Mouse (Mus musculus): ENCODE results near the gene Pkp3. TPM values are rescaled to one million over a fixed set of nuclear protein-coding genes. Genes with fewer than 3 reads are reported as not detected.

Pkp3 gene
- total RNA-seq, 4 experiments from 2014 or later, result 0.19 to 0.35 (median 0.27) TPM

DNA sequence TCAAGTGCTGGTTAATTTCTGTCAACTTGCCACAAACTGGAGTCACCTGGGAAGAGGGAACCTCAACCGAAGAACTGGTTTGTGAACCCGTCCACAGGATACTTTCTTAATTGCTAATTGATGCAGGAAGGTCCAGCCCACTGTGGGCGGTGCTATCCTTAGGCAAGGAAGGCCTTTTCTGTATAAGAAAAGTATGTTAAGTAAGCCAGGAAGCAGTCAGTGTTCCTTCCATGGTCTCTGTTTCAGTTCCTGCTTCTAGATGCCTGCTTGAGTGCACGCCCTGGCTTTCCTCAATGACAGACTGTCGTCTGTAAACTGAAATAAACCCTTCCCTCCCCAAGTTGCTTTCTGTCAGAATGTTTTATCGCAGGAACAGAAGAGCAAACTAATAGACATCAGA, 21.0 kb upstream of the Pkp3 start:
- DNase-seq (ENCODE audit: low spot score), result no peak

DNA sequence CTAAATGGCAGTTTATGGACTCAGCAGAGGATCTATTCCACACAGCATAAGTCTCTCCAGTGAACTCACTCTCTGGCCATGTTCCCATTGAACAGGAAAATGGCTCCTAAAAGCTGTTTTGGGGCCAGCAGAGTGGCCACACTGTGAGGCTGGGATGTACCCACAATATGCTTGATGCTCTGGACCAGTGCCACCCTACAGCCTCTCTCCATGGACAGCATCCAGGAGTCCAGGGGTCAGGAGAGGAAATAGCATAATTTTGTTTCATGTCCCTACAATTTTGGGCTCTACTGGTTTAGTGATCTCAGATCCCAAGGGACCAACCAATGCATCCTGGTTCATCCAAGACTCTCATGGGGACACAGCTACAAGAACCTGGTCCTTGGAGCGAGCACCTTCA, 20.5 kb upstream of the Pkp3 start:
- no peak for DNase-seq (ENCODE audit: low spot score)

DNA sequence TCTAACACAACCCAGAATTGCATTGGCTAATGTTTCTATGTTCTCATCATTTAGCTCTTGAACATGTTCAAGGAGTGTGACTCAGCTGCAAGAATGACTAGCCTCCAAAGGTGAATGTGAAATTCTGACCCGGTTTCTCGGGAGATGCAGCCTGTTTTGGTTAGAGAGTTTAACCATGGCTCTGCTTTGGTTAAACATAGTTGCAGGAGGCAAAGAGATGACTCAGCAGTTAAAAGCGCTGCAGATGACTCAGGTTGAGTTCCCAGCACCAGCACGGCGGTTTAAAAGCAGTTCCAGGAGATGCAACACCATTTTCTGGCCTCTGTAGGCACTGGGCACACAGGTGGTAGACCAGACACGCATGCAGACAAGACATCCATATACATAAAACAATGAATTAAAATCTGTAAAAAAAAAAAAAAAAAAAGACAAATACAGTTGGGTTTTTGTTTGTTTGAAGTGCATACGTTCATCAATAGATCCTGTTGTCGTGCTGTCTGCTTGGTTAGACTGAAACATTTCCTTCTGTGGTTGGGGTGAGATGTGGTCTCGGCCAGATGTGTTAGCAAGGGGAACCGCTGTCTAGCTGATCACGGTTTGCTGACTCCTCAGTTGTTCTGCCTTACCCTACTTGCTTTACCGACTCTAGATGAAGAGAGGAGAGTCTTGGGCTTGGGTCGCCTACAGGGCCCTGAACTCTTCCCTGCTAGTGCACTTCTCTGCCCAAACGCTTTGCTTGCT, 19.2 kb upstream of the Pkp3 start:
- no peak for DNase-seq (ENCODE audit: low spot score)

DNA sequence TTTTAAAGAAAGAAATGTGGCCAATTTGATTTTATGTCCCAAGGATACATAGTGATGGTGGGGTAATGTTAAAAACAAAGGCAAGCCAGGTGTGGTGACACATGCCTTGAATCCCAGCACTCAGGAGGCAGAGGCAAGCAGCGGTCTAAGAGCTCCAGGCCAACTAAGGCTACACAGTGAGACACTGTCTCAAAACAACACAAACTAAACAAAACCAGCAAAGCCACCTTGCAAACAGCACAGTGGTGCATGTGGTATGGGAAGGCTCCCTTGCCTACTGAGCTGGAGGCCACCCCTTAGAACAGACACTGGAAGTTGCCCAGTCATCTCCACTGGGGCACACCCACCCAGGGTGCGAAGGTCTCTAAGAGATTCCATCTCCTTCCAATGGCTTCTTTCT, 18.1 kb upstream of the Pkp3 start:
- DNase-seq (ENCODE audit: low spot score), result no peak

GRCm38 (mm10) chr7:141060426-141061242, 17.4 kb upstream of the Pkp3 start, which contains the start of gene B4galnt4:
TSS of gene B4galnt4 (plus strand) at chr7:141061104.
- peak; percentile 23 for DNase-seq (ENCODE audit: low spot score)

DNA sequence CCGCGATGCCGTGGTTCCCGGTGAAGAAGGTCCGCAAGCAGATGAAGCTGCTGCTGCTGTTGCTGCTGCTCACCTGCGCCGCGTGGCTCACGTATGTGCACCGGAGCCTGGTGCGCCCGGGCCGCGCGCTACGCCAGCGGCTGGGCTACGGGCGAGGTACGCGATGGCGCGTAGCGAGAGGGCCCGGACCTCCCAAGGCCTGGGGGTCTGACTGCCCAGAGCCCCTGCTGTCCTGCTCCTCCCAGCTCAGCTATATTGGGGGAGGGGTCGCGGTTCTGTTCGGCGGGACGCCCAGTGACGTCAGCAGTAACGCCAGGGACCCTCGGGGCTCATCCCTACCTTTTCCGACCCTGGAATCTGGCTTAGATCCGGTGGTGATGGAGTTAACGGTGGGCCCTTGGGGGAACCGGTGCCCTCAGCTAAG, 16.7 kb upstream of the Pkp3 start:
- DNase-seq (ENCODE audit: low spot score), result no peak

DNA sequence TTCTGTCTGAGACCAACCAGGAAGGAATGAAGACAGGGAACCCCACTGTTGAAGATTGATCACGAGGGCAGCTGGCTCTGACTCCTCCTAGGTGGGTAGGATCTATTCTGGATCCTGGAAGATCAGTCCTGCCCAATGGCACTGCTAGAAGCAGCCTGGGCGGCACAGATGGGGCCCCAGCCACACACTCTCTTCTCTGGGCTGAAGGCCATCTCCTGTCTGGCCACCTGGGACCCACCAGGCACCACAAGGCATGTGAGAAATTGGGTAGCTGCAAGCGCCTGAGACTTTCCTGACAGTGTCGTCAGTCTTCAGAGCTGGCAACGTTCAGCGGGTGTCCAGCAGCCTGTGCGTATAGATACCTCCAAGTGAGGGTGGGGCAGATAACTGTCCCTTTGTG, 15.5 kb upstream of the Pkp3 start:
- DNase-seq (ENCODE audit: low spot score), result no peak

- DNase-seq (ENCODE audit: low spot score), result no peak
Measured at GRCm38 (mm10) chr7:141063353-141063752, 14.7 kb upstream of the Pkp3 start.

GRCm38 (mm10) chr7:141064175-141064574, 13.8 kb upstream of the Pkp3 start:
- no peak for DNase-seq (ENCODE audit: low spot score)

- DNase-seq (ENCODE audit: low spot score), result no peak
Measured at GRCm38 (mm10) chr7:141064576-141064975, 13.4 kb upstream of the Pkp3 start.

GRCm38 (mm10) chr7:141068351-141068750, 9.7 kb upstream of the Pkp3 start:
- no peak for DNase-seq (ENCODE audit: low spot score)

DNA sequence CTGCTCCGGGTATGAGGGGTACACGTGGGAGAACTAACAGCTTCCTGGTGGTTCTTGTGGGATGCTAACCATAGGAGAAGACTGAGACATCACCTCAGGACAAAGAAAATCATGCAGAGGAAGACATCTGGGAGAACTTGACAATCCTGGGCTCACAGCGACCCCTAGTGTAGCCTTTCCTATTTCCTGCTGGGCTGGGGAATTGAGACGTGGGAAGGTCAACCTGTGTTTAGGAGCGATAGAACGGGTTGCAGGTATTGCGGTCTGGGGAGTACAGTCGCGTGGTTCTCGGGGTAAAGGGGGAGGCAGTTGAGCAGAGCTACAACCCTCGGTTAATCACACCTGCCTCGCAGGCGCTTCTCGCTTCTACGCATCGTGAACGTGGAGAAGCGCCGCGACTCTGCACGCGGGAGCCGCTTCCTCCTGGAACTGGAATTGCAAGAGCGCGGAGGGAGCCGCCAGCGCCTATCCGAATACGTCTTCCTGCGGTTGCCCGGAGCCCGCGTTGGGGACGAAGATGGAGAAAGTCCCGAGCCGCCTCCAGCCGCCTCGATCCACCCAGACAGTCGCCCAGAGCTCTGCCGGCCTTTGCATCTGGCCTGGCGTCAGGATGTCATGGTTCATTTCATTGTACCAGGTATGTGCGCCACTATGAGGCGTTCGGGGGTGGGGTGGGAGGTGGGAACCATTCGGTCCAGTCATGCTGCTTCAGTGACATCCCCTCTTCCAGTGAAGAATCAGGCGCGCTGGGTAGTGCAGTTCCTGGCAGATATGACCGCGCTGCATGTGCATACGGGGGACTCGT, 7.8 kb upstream of the Pkp3 start:
- DNase-seq (ENCODE audit: low spot score), result peak; percentile 73

DNA sequence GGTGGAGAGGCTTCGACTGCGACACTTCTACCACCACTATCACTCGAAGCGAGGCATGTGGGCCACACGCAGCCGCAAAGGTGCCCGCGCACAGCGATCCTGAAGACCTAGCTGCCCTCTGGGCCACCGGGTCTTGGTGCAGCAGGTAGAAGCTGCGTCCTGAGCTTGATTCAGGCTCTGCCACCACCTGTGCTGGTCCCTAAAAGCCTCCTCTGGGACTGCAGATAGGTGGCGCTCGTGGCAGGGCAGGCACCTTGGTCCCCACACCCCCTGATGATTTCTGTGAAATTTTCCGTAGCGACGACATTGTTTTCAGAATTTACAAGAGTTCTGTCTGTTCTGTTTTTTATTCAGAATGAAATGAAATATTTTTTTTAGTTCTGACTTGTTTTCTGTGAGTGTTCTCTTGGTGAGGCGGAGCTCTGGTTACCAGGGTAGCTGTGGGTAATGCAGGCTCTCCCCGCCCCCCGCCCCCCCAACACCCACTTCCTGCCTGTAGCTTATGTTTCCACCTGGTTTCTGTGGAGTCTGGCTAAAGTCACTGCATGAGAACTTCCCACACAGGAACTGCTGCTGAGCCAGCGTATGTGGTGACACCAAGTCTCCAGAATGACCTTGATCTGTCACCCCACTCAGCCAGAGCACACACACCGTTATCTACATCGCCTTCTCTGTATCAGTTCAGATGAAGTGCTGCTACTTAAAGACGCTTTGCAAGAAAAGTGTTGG, 5.8 kb upstream of the Pkp3 start:
- DNase-seq (ENCODE audit: low spot score), result no peak

GRCm38 (mm10) chr7:141073782-141074181, 4.2 kb upstream of the Pkp3 start:
- DNase-seq (ENCODE audit: low spot score), result no peak

GRCm38 (mm10) chr7:141078876-141079275, 858 bp downstream of the Pkp3 start:
- no peak for DNase-seq (ENCODE audit: low spot score)

DNA sequence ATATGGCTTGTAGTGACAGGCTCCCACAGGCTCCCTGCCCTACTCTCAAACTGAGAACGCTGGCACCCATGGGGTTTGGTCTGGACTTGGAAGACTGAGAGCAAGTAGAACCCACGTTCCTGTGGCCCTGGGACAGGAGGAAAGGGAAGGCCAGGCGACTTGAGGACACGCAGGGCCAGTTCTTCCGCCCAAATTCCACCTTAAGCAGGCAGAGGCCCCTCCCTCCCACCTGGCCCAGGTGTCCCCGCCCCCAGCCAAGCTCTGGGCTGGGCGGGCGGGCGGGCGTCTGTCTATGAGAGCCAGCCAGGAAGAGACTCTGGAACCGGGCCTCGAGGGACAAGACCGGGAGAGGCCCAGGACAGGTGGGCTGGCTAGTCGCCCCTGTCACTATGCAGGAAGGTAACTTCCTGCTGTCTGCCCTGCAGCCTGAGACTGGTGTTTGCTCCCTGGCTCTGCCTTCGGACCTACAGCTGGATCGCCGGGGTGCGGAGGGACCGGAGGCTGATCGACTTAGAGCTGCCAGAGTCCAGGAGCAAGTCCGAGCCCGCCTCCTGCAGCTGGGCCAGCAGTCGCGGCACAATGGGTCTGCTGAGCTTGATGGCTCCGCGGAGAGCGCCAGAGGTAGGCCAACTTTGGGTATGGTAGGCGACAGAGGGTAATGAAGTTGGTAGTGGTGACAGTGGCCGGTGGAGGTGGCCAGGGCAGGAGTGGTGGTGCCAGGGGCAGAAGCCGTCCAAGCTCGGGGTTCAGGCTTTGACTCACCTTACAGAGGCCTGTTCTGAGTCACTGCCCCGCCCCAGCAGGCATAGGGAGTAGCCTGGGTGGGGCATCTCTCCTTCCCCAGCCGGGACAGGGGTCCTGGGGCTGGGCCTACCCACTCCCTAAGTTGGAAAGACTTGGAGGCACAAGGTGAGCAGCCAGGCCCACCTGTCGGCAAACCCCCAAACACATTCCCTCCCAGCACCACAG, 1.7 kb downstream of the Pkp3 start:
- no peak for DNase-seq (ENCODE audit: low spot score)

GRCm38 (mm10) chr7:141087894-141088293, 9.9 kb downstream of the Pkp3 start:
- DNase-seq (ENCODE audit: low spot score), result no peak

GRCm38 (mm10) chr7:141088473-141088872, 10.5 kb downstream of the Pkp3 start:
- DNase-seq (ENCODE audit: low spot score), result no peak

GRCm38 (mm10) chr7:141090228-141090627, 12.2 kb downstream of the Pkp3 start:
- DNase-seq (ENCODE audit: low spot score), result no peak

DNA sequence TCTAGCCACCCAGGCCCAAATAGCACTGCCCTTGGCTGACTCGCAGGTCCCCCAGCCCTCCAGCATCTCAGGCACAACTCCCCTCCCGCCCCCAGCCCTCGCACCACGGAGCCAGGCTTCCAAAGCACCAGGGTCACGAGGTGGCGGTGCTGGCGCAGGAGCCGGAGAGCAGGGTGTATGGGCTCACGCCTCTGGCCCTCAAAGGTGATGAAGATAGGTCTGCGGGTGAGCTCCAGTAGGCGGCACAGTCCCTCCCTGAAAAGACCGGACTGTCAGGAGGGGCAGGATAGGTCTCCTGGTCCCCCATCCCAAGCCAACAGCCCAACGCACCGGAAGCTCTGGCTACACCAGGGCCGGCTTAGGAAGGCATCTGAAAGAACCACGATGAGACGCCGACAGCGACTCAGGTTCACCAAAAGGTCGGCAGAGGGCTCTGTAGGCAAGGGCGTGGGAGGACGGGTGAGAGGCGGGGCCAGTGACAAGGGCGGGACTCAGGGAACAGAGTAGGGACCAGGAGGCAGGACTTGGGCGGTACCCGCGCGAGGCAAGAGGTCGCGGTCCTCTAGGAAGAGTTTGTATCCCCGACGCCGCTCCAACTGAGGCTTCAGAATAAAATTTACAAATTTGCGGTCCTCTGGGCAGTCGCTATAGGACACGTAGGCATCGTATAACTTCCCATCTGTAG, 14.2 kb downstream of the Pkp3 start:
- DNase-seq (ENCODE audit: low spot score), result peak; percentile 84

Measured in heart, adult 8-10 months (tissue).